In genomic region chr1:129473504-129473903, GRCm38 (mm10) we compare ENCODE assay signal across 13 mouse cellular contexts.
A peak's percentile ranks its signal among the peaks of the same experiment; 100 is the strongest.
DNase-seq lines count a peak whose midpoint lies in the region; ATAC-seq and TF ChIP-seq lines count a peak whose summit lies in the region.
"Had no signal": no experiment of that assay in that cellular context is flagged by ENCODE, and none has a peak within 500 bp of the region (broad histone marks: within the 10 kb centered on the region; RNA-seq: fewer than 3 reads in every experiment).

No protein-coding gene starts in this region.

- no peaks in the 10 kb centered on the region for H3K79me2 ChIP-seq in myocyte (ENCODE audit: control insufficient read depth, insufficient read depth)

- 41% methylated on average over 7 of the region's 7 CpGs for WGBS in hindbrain, embryonic 16.5 days

- no peaks in the 10 kb centered on the region for H3K4me1 ChIP-seq in hindbrain, embryonic 16.5 days (ENCODE audit: control insufficient read depth, insufficient read depth, low read depth, low read length)
- H3K4me1 ChIP-seq: lung, embryonic 15.5 days had no signal

- no peaks in the 10 kb centered on the region for H3K9me3 ChIP-seq in hindbrain, embryonic 16.5 days (ENCODE audit: control insufficient read depth, low read length)
- H3K9me3 ChIP-seq: lung, embryonic 15.5 days had no signal

- no peak for TF ChIP-seq POLR2A in myocyte (IDR thresholded peaks at IDR 0.05; ENCODE audit: insufficient read length, low read depth)

- ATAC-seq in hindbrain, embryonic 16.5 days: 0 out of 2 replicates have a peak, but pooled peaks have one; percentile 24
- ATAC-seq: intestine, embryonic 16.5 days had no signal

- H3ac ChIP-seq in myocyte (ENCODE audit: control insufficient read depth, insufficient read length): no peak overlapping the region

- H3K9ac ChIP-seq in hindbrain, embryonic 16.5 days (ENCODE audit: low read depth, low read length): no peak overlapping the region
- H3K9ac ChIP-seq: lung, embryonic 15.5 days had no signal

- DNase-seq in embryo, embryonic 10.5 days (ENCODE audit: low spot score): peak; percentile 41
- DNase-seq in embryo, embryonic 9.5 days (ENCODE audit: extremely low spot score): no peak
- peak; percentile 9 for DNase-seq in embryo, embryonic 11.5 days (ENCODE audit: low read depth, low spot score)
- no peak for DNase-seq in right cerebral cortex, postnatal 4 days
- no peak for DNase-seq in urinary bladder, postnatal 10 days (ENCODE audit: low spot score)
- DNase-seq in frontal cortex, postnatal 10 days (ENCODE audit: low spot score in 2 of 2): no peak
- DNase-seq: adrenal gland, postnatal 10 days; heart, adult 11 months; kidney, postnatal 4 days had no signal

- H3K4me2 ChIP-seq in hindbrain, embryonic 16.5 days (ENCODE audit: low read length): no peak overlapping the region
- peak overlapping the region; percentile 5 for H3K4me2 ChIP-seq in myocyte (ENCODE audit: low read depth)
- H3K4me2 ChIP-seq: lung, embryonic 15.5 days had no signal

- H3K4me3 ChIP-seq in hindbrain, embryonic 16.5 days (ENCODE audit: low read length): no peak overlapping the region
- H3K4me3 ChIP-seq in myocyte: no peak overlapping the region
- H3K4me3 ChIP-seq: lung, embryonic 15.5 days had no signal

- no peaks in the 10 kb centered on the region for H3K36me3 ChIP-seq in hindbrain, embryonic 16.5 days (ENCODE audit: control insufficient read depth, insufficient read depth, low read length)
- no peaks in the 10 kb centered on the region for H3K36me3 ChIP-seq in myocyte (ENCODE audit: control insufficient read depth, insufficient read depth)
- H3K36me3 ChIP-seq: lung, embryonic 15.5 days had no signal

- no peak overlapping the region for H3K27ac ChIP-seq in hindbrain, embryonic 16.5 days (ENCODE audit: low read depth, low read length)
- H3K27ac ChIP-seq: lung, embryonic 15.5 days had no signal

- no peaks in the 10 kb centered on the region for H3K27me3 ChIP-seq in hindbrain, embryonic 16.5 days (replicated peaks; ENCODE audit: control insufficient read depth, insufficient read depth, low read length)
- no peaks in the 10 kb centered on the region for H3K27me3 ChIP-seq in myocyte (ENCODE audit: control insufficient read depth, insufficient read depth, insufficient read length)
- H3K27me3 ChIP-seq: lung, embryonic 15.5 days had no signal

TF ChIP-seq in myocyte, 11 proteins besides CTCF, POLR2A, EP300 and RAD21:
- TF ChIP-seq MYOD1 (IDR thresholded peaks at IDR 0.05; ENCODE audit: control insufficient read depth in 1 of 3, insufficient read length in 2 of 3, low read depth in 2 of 3): peak in 1 of 3 experiments; percentile 25
- no peak for TF ChIP-seq REST (IDR thresholded peaks at IDR 0.05; ENCODE audit: insufficient read depth, insufficient read length)

Comparison
In these comparisons a context has a peak if more than half of its experiments do, and no peak if none do; other contexts are left out.
1. DNase-seq: peak in embryo, embryonic 10.5 days (single experiment) and embryo, embryonic 11.5 days (single experiment); none in embryo, embryonic 9.5 days (single experiment), right cerebral cortex, postnatal 4 days (single experiment), urinary bladder, postnatal 10 days (single experiment) and frontal cortex, postnatal 10 days (0 of 2).